In genomic region chr13:111194337-111194736, GRCm38 (mm10) we compare ENCODE assay signal across 14 mouse cellular contexts.
A peak's percentile ranks its signal among the peaks of the same experiment; 100 is the strongest.
DNase-seq lines count a peak whose midpoint lies in the region; ATAC-seq and TF ChIP-seq lines count a peak whose summit lies in the region.
"Had no signal": no experiment of that assay in that cellular context is flagged by ENCODE, and none has a peak within 500 bp of the region (broad histone marks: within the 10 kb centered on the region; RNA-seq: fewer than 3 reads in every experiment).

No protein-coding gene starts in this region.

- H3K4me1 ChIP-seq in forebrain, embryonic 15.5 days = peaks cover 5% of the 10 kb centered on the region; the same call in 1 of the 2 replicates
- no peaks in the 10 kb centered on the region for H3K4me1 ChIP-seq in intestine, postnatal 0 days (replicated peaks; ENCODE audit: control insufficient read depth, insufficient read depth, low read length)
- H3K4me1 ChIP-seq: heart, embryonic 15.5 days had no signal

- 30% methylated on average over 7 of the region's 7 CpGs for WGBS in forebrain, embryonic 15.5 days
- 20% methylated on average over 7 of the region's 7 CpGs for WGBS in intestine, postnatal 0 days

- no peak overlapping the region for H3K4me3 ChIP-seq in left cerebral cortex, adult 2 months
- no peak overlapping the region for H3K4me3 ChIP-seq in forebrain, embryonic 15.5 days
- H3K4me3 ChIP-seq in intestine, postnatal 0 days (ENCODE audit: low read depth, low read length) = no peak overlapping the region
- H3K4me3 ChIP-seq: heart, embryonic 15.5 days had no signal

- no peaks in the 10 kb centered on the region for H3K9me3 ChIP-seq in forebrain, embryonic 15.5 days
- no peaks in the 10 kb centered on the region for H3K9me3 ChIP-seq in intestine, postnatal 0 days (ENCODE audit: control insufficient read depth)
- H3K9me3 ChIP-seq: heart, embryonic 15.5 days had no signal

- no peak overlapping the region for H3K27ac ChIP-seq in left cerebral cortex, adult 2 months
- no peak overlapping the region for H3K27ac ChIP-seq in forebrain, embryonic 15.5 days (replicated peaks)
- H3K27ac ChIP-seq in intestine, postnatal 0 days (ENCODE audit: low read depth, low read length) = no peak overlapping the region
- H3K27ac ChIP-seq: heart, embryonic 15.5 days; liver, embryonic 14.5 days had no signal

- H3K9ac ChIP-seq in forebrain, embryonic 15.5 days (replicated peaks) = no peak overlapping the region
- no peak overlapping the region for H3K9ac ChIP-seq in intestine, postnatal 0 days (ENCODE audit: low read depth, low read length)
- H3K9ac ChIP-seq: heart, embryonic 15.5 days; liver, embryonic 14.5 days had no signal

- peak; percentile 43; the same call in 1 of the 2 replicates for ATAC-seq in forebrain, embryonic 15.5 days (replicated peaks)
- ATAC-seq in intestine, postnatal 0 days = peak; percentile 36; the same call in 1 of the 2 replicates
- no peak for ATAC-seq in CD4-positive, CD25-positive, alpha-beta regulatory T cell, adult 4 months

- peak; percentile 18 to 24 for DNase-seq in left cerebral cortex, adult 2 months (ENCODE audit: extremely low spot score in 1 of 2, low spot score in 2 of 2)
- DNase-seq in left cerebral cortex, postnatal 4 days = no peak
- peak; percentile 27 to 47 for DNase-seq in right cerebral cortex, postnatal 10 days (ENCODE audit: low spot score in 2 of 2)
- DNase-seq in testis, postnatal 10 days (ENCODE audit: low spot score) = no peak
- no peak for DNase-seq in spleen, postnatal 14 days (ENCODE audit: low spot score in 2 of 2)
- DNase-seq: adrenal gland, postnatal 14 days; cerebellum, adult 9-11 months; gastrocnemius, postnatal 10 days; kidney, adult 11 months had no signal

- H3K4me2 ChIP-seq in forebrain, embryonic 15.5 days (replicated peaks) = no peak overlapping the region
- H3K4me2 ChIP-seq in intestine, postnatal 0 days (replicated peaks; ENCODE audit: low read depth) = no peak overlapping the region
- H3K4me2 ChIP-seq: heart, embryonic 15.5 days had no signal

- no peaks in the 10 kb centered on the region for H3K27me3 ChIP-seq in forebrain, embryonic 15.5 days
- no peaks in the 10 kb centered on the region for H3K27me3 ChIP-seq in intestine, postnatal 0 days (replicated peaks; ENCODE audit: control insufficient read depth, insufficient read depth, low read length)
- H3K27me3 ChIP-seq: heart, embryonic 15.5 days had no signal

- H3K36me3 ChIP-seq in forebrain, embryonic 15.5 days = no peaks in the 10 kb centered on the region
- H3K36me3 ChIP-seq in intestine, postnatal 0 days (ENCODE audit: control insufficient read depth, insufficient read depth) = no peaks in the 10 kb centered on the region
- H3K36me3 ChIP-seq: heart, embryonic 15.5 days had no signal

- TF ChIP-seq CTCF in left cerebral cortex, adult 2 months (IDR thresholded peaks at IDR 0.05) = no peak
- no peak for TF ChIP-seq CTCF in intestine, postnatal 0 days (IDR thresholded peaks at IDR 0.05; ENCODE audit: low read depth)

- intact Hi-C loops in left cerebral cortex, adult 2 months (cut with DNase I) = no loop called here
- intact Hi-C loops in left cerebral cortex, postnatal 4 days (cut with DNase I) = no loop called here

Comparison
In these comparisons a context has a peak if more than half of its experiments do, and no peak if none do; other contexts are left out.
1. DNase-seq: peak in left cerebral cortex, adult 2 months (2 of 2) and right cerebral cortex, postnatal 10 days (2 of 2); none in left cerebral cortex, postnatal 4 days (single experiment), testis, postnatal 10 days (single experiment) and spleen, postnatal 14 days (0 of 2).